Comparison of ENCODE assay signal across 8 mouse cellular contexts in genomic region chr10:80385811-80386734, GRCm38 (mm10). TPM values are rescaled to one million over a fixed set of nuclear protein-coding genes. Genes with fewer than 3 reads are reported as not detected.
DNase-seq lines count a peak whose midpoint lies in the region; ATAC-seq and TF ChIP-seq lines count a peak whose summit lies in the region.

No protein-coding gene starts in this region.

- H3K4me3 ChIP-seq in kidney, embryonic 15.5 days (replicated peaks), result peak overlapping the region; percentile 74
- peak overlapping the region; percentile 91 for H3K4me3 ChIP-seq in heart, embryonic 13.5 days
- H3K4me3 ChIP-seq in liver, adult 2 months (ENCODE audit: insufficient read depth, low read depth, low read length), result peak overlapping the region; percentile 57; the same call in 1 of the 2 replicates
- peak overlapping the region; percentile 99 for H3K4me3 ChIP-seq in neural tube, embryonic 13.5 days

- DNase-seq in kidney, adult 8-10 months, result no peak
- DNase-seq in adrenal gland, postnatal 36 days, result peak; percentile 72 to 74
- DNase-seq in liver, adult 2 months (ENCODE audit: extremely low read depth, low read depth, low spot score), result no peak
- DNase-seq in thymus, postnatal 14 days, result no peak
- no peak for DNase-seq in spleen, postnatal 4 days (ENCODE audit: low spot score in 2 of 2)

- WGBS in kidney, embryonic 15.5 days, result under 1% methylated on average over 34 of the region's 34 CpGs
- WGBS in heart, embryonic 13.5 days, result 3% methylated on average over 34 of the region's 34 CpGs
- 25% methylated on average over 34 of the region's 34 CpGs for WGBS in liver, adult 2 months
- under 1% methylated on average over 34 of the region's 34 CpGs for WGBS in neural tube, embryonic 13.5 days

- no peaks in the 10 kb centered on the region for H3K27me3 ChIP-seq in kidney, embryonic 15.5 days
- H3K27me3 ChIP-seq in heart, embryonic 13.5 days (replicated peaks), result no peaks in the 10 kb centered on the region
- no peaks in the 10 kb centered on the region for H3K27me3 ChIP-seq in liver, adult 2 months (ENCODE audit: control insufficient read depth, insufficient read depth, low read length)
- no peaks in the 10 kb centered on the region for H3K27me3 ChIP-seq in neural tube, embryonic 13.5 days

- H3K4me2 ChIP-seq in kidney, embryonic 15.5 days, result peak overlapping the region; percentile 88
- peak overlapping the region; percentile 86 for H3K4me2 ChIP-seq in heart, embryonic 13.5 days
- peak overlapping the region; percentile 100 for H3K4me2 ChIP-seq in neural tube, embryonic 13.5 days

- peak; percentile 49 for ATAC-seq in kidney, embryonic 15.5 days (replicated peaks; ENCODE audit: low FRiP score)
- ATAC-seq in heart, embryonic 13.5 days (ENCODE audit: extremely low read depth, insufficient number of reproducible peaks, low FRiP score, low TSS enrichment), result no peak
- peak; percentile 64 for ATAC-seq in neural tube, embryonic 13.5 days (ENCODE audit: low read depth)

- peaks cover 58% of the 10 kb centered on the region for H3K4me1 ChIP-seq in kidney, embryonic 15.5 days
- H3K4me1 ChIP-seq in heart, embryonic 13.5 days, result peaks cover 48% of the 10 kb centered on the region
- H3K4me1 ChIP-seq in liver, adult 2 months (ENCODE audit: control insufficient read depth, insufficient read depth, low read length), result peaks cover 12% of the 10 kb centered on the region; the same call in 1 of the 2 replicates
- peaks cover 53% of the 10 kb centered on the region for H3K4me1 ChIP-seq in neural tube, embryonic 13.5 days (replicated peaks)

- no peak for TF ChIP-seq POLR2A in liver, adult 2 months (IDR thresholded peaks at IDR 0.05; ENCODE audit: extremely low read depth, insufficient read depth, low read length)

- TF ChIP-seq CTCF in liver, adult 2 months (IDR thresholded peaks at IDR 0.05; ENCODE audit: low read depth, low read length), result no peak

- peak overlapping the region; percentile 96 for H3K9ac ChIP-seq in kidney, embryonic 15.5 days
- H3K9ac ChIP-seq in heart, embryonic 13.5 days, result peak overlapping the region; percentile 99
- H3K9ac ChIP-seq in liver, adult 2 months (ENCODE audit: low read depth, low read length), result peak overlapping the region; percentile 78
- H3K9ac ChIP-seq in neural tube, embryonic 13.5 days, result peak overlapping the region; percentile 100

- peak overlapping the region; percentile 91 for H3K27ac ChIP-seq in kidney, embryonic 15.5 days
- H3K27ac ChIP-seq in heart, embryonic 13.5 days (replicated peaks), result peak overlapping the region; percentile 88
- no peak overlapping the region for H3K27ac ChIP-seq in liver, adult 2 months (replicated peaks; ENCODE audit: insufficient read depth, low read depth, low read length)
- H3K27ac ChIP-seq in neural tube, embryonic 13.5 days (replicated peaks), result peak overlapping the region; percentile 99

- peaks cover 7% of the 10 kb centered on the region for H3K79me2 ChIP-seq in liver, adult 2 months (ENCODE audit: control insufficient read depth, insufficient read depth, low read length)

- H3K9me3 ChIP-seq in kidney, embryonic 15.5 days (replicated peaks), result no peaks in the 10 kb centered on the region
- no peaks in the 10 kb centered on the region for H3K9me3 ChIP-seq in heart, embryonic 13.5 days
- no peaks in the 10 kb centered on the region for H3K9me3 ChIP-seq in neural tube, embryonic 13.5 days

- H3K36me3 ChIP-seq in kidney, embryonic 15.5 days, result peaks cover 50% of the 10 kb centered on the region
- H3K36me3 ChIP-seq in heart, embryonic 13.5 days, result peaks cover 54% of the 10 kb centered on the region
- no peaks in the 10 kb centered on the region for H3K36me3 ChIP-seq in liver, adult 2 months (ENCODE audit: control insufficient read depth, insufficient read depth, low read length)
- H3K36me3 ChIP-seq in neural tube, embryonic 13.5 days, result peaks cover 54% of the 10 kb centered on the region

RNA-seq across cellular contexts. Expression of gene Mex3d, which starts 1.4 kb away (rescaled TPM):
- 7.1 and 8.4 TPM in 2 replicates for polyA plus RNA-seq in kidney, embryonic 15.5 days (2015; fragmentation: Nextera tagmentation; extraction: Ambion mirVana)
- total RNA-seq in adrenal gland, postnatal 36 days (2021), result 10 to 100 TPM; 22.4 to 29.9 TPM
- 3.8 and 4.5 TPM in 2 replicates for polyA plus RNA-seq in heart, embryonic 13.5 days (2015; fragmentation: Nextera tagmentation; extraction: Ambion mirVana)
- total RNA-seq in liver, adult 2 months (2014; rRNA removed), result 1.0 and 2.6 TPM in 2 replicates
- 2.1 and 2.4 TPM in 2 replicates for polyA plus RNA-seq in liver, adult 2 months (2012; rRNA removed)
- polyA plus RNA-seq in neural tube, embryonic 13.5 days (2015; fragmentation: Nextera tagmentation; extraction: Ambion mirVana), result 15.6 and 16.7 TPM in 2 replicates

RNA-seq across cellular contexts. Expression of gene Mbd3, which starts 13.3 kb away (rescaled TPM):
- polyA plus RNA-seq in kidney, embryonic 15.5 days (2015; fragmentation: Nextera tagmentation; extraction: Ambion mirVana), result 260 and 283 TPM in 2 replicates
- total RNA-seq in adrenal gland, postnatal 36 days (2021), result 100 to 1,000 TPM; 140 to 148 TPM
- 170 and 182 TPM in 2 replicates for polyA plus RNA-seq in heart, embryonic 13.5 days (2015; fragmentation: Nextera tagmentation; extraction: Ambion mirVana)
- total RNA-seq in liver, adult 2 months (2014; rRNA removed), result 21.1 and 32.8 TPM in 2 replicates
- 73.5 and 76.7 TPM in 2 replicates for polyA plus RNA-seq in liver, adult 2 months (2012; rRNA removed)
- polyA plus RNA-seq in neural tube, embryonic 13.5 days (2015; fragmentation: Nextera tagmentation; extraction: Ambion mirVana), result 238 and 241 TPM in 2 replicates

RNA-seq across cellular contexts. Expression of gene Uqcr11, which starts 20.6 kb away (rescaled TPM):
- 790 and 798 TPM in 2 replicates for polyA plus RNA-seq in kidney, embryonic 15.5 days (2015; fragmentation: Nextera tagmentation; extraction: Ambion mirVana)
- total RNA-seq in adrenal gland, postnatal 36 days (2021), result 100 to 1,000 TPM; 876 to 886 TPM
- polyA plus RNA-seq in heart, embryonic 13.5 days (2015; fragmentation: Nextera tagmentation; extraction: Ambion mirVana), result 1,246 and 1,505 TPM in 2 replicates
- total RNA-seq in liver, adult 2 months (2014; rRNA removed), result 1,362 and 1,401 TPM in 2 replicates
- 2,210 and 2,521 TPM in 2 replicates for polyA plus RNA-seq in liver, adult 2 months (2012; rRNA removed)
- 462 and 574 TPM in 2 replicates for polyA plus RNA-seq in neural tube, embryonic 13.5 days (2015; fragmentation: Nextera tagmentation; extraction: Ambion mirVana)

RNA-seq across cellular contexts. Expression of gene Plk5, which starts 29.8 kb away (rescaled TPM):
- 0.67 and 0.70 TPM in 2 replicates for polyA plus RNA-seq in kidney, embryonic 15.5 days (2015; fragmentation: Nextera tagmentation; extraction: Ambion mirVana)
- total RNA-seq in adrenal gland, postnatal 36 days (2021), result under 1 TPM in 1 of 2 experiments, not detected in 1; 0.26 TPM
- polyA plus RNA-seq in heart, embryonic 13.5 days (2015; fragmentation: Nextera tagmentation; extraction: Ambion mirVana), result not detected in 2 replicates
- total RNA-seq in liver, adult 2 months (2014; rRNA removed), result 0.60 and 1.4 TPM in 2 replicates
- 3.5 and 6.6 TPM in 2 replicates for polyA plus RNA-seq in liver, adult 2 months (2012; rRNA removed)
- 1.0 and 1.5 TPM in 2 replicates for polyA plus RNA-seq in neural tube, embryonic 13.5 days (2015; fragmentation: Nextera tagmentation; extraction: Ambion mirVana)

RNA-seq across cellular contexts. Expression of gene Adamtsl5, which starts 37.9 kb away (rescaled TPM):
- polyA plus RNA-seq in kidney, embryonic 15.5 days (2015; fragmentation: Nextera tagmentation; extraction: Ambion mirVana), result 3.6 and 5.2 TPM in 2 replicates
- total RNA-seq in adrenal gland, postnatal 36 days (2021), result 1 to 10 TPM; 7.3 to 7.7 TPM
- polyA plus RNA-seq in heart, embryonic 13.5 days (2015; fragmentation: Nextera tagmentation; extraction: Ambion mirVana), result 6.5 and 8.3 TPM in 2 replicates
- 0.28 and 0.40 TPM in 2 replicates for total RNA-seq in liver, adult 2 months (2014; rRNA removed)
- 1.4 and 1.6 TPM in 2 replicates for polyA plus RNA-seq in liver, adult 2 months (2012; rRNA removed)
- polyA plus RNA-seq in neural tube, embryonic 13.5 days (2015; fragmentation: Nextera tagmentation; extraction: Ambion mirVana), result 1.6 and 1.8 TPM in 2 replicates

Comparison
In these comparisons a context has a peak if more than half of its experiments do, and no peak if none do; other contexts are left out.
1. DNase-seq: peak in adrenal gland, postnatal 36 days (2 of 2); none in kidney, adult 8-10 months (0 of 2), liver, adult 2 months (single experiment), thymus, postnatal 14 days (single experiment) and spleen, postnatal 4 days (0 of 2).
2. Peak in every context shown above with its lines, with median percentiles within 50 percentile points of each other: H3K4me2 ChIP-seq, H3K4me3 ChIP-seq and H3K9ac ChIP-seq.